Mouse (Mus musculus) hindbrain, embryonic 14.5 days (tissue): ENCODE results near the gene Irf2bp2. TPM values are rescaled to one million over a fixed set of nuclear protein-coding genes. Genes with fewer than 3 reads are reported as not detected.

ENCODE experiments used
- ATAC-seq: fragments of 200-750 bp; cut with Nextera tagmentation; 2 replicates; pipeline ENCODE4 v1.8.0; 2017; ENCODE audit warnings: moderate number of reproducible peaks, mild to moderate bottlenecking, moderate TSS enrichment, moderate library complexity; ENCODE audit not compliant: low FRiP score
- DNase-seq: peaks from one replicate; pipeline ENCODE4 v3.0.0-alpha.2; 2015; ENCODE audit warnings: low spot score
- H3K27ac ChIP-seq: fragments of 300-500 bp; sonication (generic); 2 replicates; pipeline ENCODE4 v1.5.1; 2014; ENCODE audit warnings: mild to moderate bottlenecking, moderate library complexity
- H3K27me3 ChIP-seq: fragments of 300-500 bp; sonication (generic); 2 replicates; pipeline ENCODE4 v1.6.1; 2014; ENCODE audit warnings: mild to moderate bottlenecking, low read length, mixed read lengths; ENCODE audit not compliant: control insufficient read depth, insufficient read depth
- H3K36me3 ChIP-seq: fragments of 300-500 bp; sonication (generic); replicated peaks from 2 replicates; pipeline ENCODE4 v1.6.1; 2014; ENCODE audit not compliant: control insufficient read depth, insufficient read depth
- H3K4me1 ChIP-seq: fragments of 300-500 bp; sonication (generic); replicated peaks from 2 replicates; pipeline ENCODE4 v1.6.1; 2014; ENCODE audit warnings: antibody characterized with exemption, low read length, mixed read lengths; ENCODE audit not compliant: control insufficient read depth, insufficient read depth
- H3K4me2 ChIP-seq: fragments of 300-500 bp; sonication (generic); replicated peaks from 2 replicates; pipeline ENCODE4 v1.6.1; 2014; ENCODE audit warnings: mild to moderate bottlenecking, moderate library complexity
- H3K4me3 ChIP-seq: fragments of 300-500 bp; sonication (generic); replicated peaks from 2 replicates; pipeline ENCODE4 v1.5.1; 2014; ENCODE audit warnings: mild to moderate bottlenecking, low read length
- H3K9ac ChIP-seq: fragments of 300-500 bp; sonication (generic); 2 replicates; pipeline ENCODE4 v1.6.1; 2014
- H3K9me3 ChIP-seq: fragments of 300-500 bp; sonication (generic); 2 replicates; pipeline ENCODE4 v1.6.1; 2016; ENCODE audit warnings: low read length; ENCODE audit not compliant: control insufficient read depth
- WGBS: fragments of 180-500 bp; shearing (Covaris S2); extraction: QIAGEN DNeasy Blood & Tissue Kit; methylation state at CpG from one replicate; pipeline ENCODE4 v1.1.7; 2014; 5-methylcytosine and 5-hydroxymethylcytosine counted together
- polyA plus RNA-seq: library from polyadenylated mRNA; unstranded; fragments of >200 nt; fragmentation: Nextera tagmentation; extraction: Ambion mirVana; gene quantifications from 2 replicates; pipeline ENCODE4 v1.2.1, GENCODE M21; 2014

Irf2bp2 gene
- polyA plus RNA-seq, 1 experiment from 2014 or later = 7.4 TPM

DNA sequence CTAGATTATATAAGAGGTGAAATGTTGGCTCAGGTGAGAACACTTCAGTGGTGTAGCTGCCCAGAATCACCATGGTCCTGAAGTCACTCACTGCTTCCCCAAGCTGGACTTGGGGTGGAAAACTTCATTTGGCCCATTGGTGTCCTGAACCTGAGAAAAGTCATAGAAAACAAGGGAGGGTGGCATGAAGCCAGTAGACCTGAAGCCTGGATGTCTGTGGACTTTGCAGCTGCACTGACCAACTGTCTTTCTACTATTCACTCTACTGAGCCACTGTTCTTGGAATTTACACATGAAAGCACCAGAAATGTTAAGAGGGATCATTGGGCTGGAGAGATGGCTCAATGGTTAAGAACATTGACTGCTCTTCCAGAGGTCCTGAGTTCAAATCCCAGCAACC, 17.7 kb downstream of the Irf2bp2 start:
- Histone ChIP-seq H3K4me3 (no peak overlapping the region), H3K27me3 (no peaks in the 10 kb centered on the region), H3K4me1 (no peaks in the 10 kb centered on the region), H3K36me3 (no peaks in the 10 kb centered on the region), H3K9ac (no peak overlapping the region), H3K4me2 (no peak overlapping the region), H3K27ac (no peak overlapping the region), H3K9me3 (no peaks in the 10 kb centered on the region)
- DNase-seq (no peak), ATAC-seq (no peak)

DNA sequence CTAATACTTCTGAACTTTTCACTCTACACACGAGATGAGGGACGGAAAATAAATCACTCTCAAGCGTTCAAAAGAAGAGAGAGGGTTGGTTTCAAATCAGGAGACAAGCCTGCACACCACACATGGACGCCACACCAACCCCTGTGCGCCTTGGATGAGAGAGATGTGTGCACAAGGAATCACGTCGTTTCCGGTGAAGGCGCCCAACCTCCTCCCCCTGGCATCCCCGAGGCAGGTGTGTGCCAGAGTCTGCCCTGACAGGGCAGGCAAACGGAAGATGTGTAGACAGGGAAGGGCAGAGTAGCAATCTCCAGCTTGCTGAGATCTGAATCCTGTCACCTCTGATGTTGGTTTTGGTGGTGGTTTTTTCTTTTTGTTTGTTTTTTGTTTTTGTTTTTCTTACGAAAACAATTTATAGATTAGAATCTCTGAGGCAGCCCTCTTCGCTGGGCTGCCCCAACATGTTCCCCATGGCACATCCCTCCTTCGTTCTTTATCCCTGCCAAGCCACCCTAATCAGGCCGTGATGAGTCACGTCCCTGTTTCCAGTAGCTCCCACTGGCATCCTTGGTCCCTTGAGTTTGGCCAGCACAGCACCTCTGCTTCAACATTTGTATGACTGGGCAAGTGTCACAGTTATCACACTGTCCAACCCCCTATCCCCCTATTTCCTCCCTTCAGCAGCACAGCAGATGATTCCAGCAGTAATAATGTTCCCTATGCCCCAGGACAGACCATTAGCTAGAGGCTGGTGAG, 18.7 kb downstream of the Irf2bp2 start:
- Histone ChIP-seq H3K27me3 (no peaks in the 10 kb centered on the region), H3K9ac (no peak overlapping the region), H3K4me1 (peaks cover 7% of the 10 kb centered on the region), H3K4me2 (no peak overlapping the region), H3K9me3 (no peaks in the 10 kb centered on the region), H3K27ac (no peak overlapping the region), H3K4me3 (no peak overlapping the region), H3K36me3 (no peaks in the 10 kb centered on the region)
- no peak for ATAC-seq
- WGBS = 88% methylated on average over 16 of the region's 16 CpGs
- DNase-seq = no peak

DNA sequence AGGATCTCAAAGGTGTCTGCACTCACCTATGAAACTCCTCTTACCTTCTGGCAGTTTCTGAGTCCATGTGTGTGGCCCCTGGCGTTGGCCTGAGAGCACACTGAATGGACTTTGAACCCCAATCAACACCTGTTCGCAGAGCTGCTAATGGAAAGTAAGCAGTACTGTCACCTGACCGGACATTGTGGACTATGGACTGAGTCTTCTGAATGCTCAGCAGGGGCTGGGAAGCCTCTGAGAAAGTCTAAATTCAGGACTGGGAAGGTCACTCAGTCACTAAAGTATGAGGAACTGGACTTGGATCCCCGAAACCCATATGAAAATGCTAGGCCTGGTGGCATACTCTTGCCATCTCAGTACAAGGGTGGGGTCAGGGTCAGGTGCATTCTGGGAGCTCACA, 19.9 kb downstream of the Irf2bp2 start:
- no peak for ATAC-seq
- DNase-seq = no peak
- peaks cover 13% of the 10 kb centered on the region for H3K4me1 ChIP-seq
- H3K27ac ChIP-seq = no peak overlapping the region
- H3K9me3 ChIP-seq = no peaks in the 10 kb centered on the region
- no peak overlapping the region for H3K4me3 ChIP-seq
- no peak overlapping the region for H3K9ac ChIP-seq
- no peak overlapping the region for H3K4me2 ChIP-seq
- H3K27me3 ChIP-seq = no peaks in the 10 kb centered on the region
- no peaks in the 10 kb centered on the region for H3K36me3 ChIP-seq
- 95% methylated on average over 4 of the region's 4 CpGs for whole genome bisulfite sequencing

DNA sequence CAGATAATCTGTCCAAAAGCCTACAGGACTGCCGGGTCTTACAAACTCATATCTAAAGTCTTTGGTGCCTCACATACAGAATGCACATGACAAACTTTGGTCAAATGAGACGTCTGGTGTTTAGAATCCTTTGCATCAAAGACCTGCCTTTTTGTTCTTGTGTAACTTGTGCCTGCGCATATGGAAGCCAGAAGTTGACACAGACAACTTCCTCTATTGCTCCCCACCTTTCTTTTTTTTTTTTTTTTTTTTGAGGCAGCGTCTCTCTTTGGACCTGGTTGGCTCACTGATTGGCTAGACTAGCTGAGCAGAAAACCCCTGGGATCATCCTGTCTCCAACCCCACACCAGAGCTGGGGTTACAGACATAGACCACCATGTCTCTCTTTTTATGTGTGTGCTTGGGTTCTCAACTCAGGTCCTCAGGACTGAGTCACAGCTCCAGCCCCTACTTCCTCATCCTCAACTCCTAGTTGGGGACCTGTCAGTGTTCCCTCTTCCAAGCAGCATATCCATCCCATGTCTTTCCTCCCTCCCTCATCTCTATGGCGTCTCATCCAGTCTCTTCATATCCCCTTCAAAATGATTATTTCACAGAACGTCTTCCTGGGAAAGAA, 20.6 kb downstream of the Irf2bp2 start:
- no peak overlapping the region for H3K4me3 ChIP-seq
- H3K4me1 ChIP-seq = peaks cover 13% of the 10 kb centered on the region
- no peaks in the 10 kb centered on the region for H3K36me3 ChIP-seq
- no peak for ATAC-seq
- no peak for DNase-seq
- H3K9ac ChIP-seq = no peak overlapping the region
- no peaks in the 10 kb centered on the region for H3K9me3 ChIP-seq
- no peaks in the 10 kb centered on the region for H3K27me3 ChIP-seq
- no peak overlapping the region for H3K4me2 ChIP-seq
- H3K27ac ChIP-seq = no peak overlapping the region
- WGBS = 94% methylated on average over 6 of the region's 6 CpGs

DNA sequence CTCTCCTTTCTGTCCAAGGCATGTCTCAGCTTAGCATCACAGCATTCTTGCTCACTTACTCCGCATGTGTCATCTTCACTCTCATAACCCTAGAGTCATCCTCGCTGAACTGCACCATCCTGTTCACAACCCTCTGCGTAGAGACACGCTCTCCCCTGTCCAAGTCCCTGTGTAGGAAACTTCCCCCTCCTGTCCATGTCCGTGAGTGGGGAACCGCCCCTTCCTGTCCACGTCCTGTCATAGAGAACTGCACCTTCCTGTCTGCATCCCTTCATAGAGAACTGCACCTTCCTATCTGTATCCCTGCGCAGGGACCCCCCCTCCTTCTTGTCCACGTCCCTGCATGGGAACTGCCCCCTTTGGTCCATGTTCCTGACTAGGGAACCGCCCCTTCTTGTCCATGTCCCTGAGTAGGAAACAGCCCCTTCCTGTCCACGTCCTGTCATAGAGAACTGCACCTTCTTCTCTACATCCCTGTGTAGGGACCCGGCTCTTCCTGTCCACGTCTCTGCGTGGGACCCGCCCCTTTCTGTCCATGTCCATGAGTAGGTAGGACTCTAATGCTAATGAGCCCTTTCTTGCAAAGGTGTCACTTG, 22.6 kb downstream of the Irf2bp2 start:
- DNase-seq (no peak), ATAC-seq (no peak)
- no peak overlapping the region for H3K4me2 ChIP-seq
- H3K4me3 ChIP-seq = no peak overlapping the region
- H3K9ac ChIP-seq = no peak overlapping the region
- H3K9me3 ChIP-seq = no peaks in the 10 kb centered on the region
- WGBS = 89% methylated on average over 15 of the region's 15 CpGs
- H3K4me1 ChIP-seq = peaks cover 31% of the 10 kb centered on the region
- H3K27ac ChIP-seq = no peak overlapping the region
- H3K27me3 ChIP-seq = no peaks in the 10 kb centered on the region
- H3K36me3 ChIP-seq = no peaks in the 10 kb centered on the region

DNA sequence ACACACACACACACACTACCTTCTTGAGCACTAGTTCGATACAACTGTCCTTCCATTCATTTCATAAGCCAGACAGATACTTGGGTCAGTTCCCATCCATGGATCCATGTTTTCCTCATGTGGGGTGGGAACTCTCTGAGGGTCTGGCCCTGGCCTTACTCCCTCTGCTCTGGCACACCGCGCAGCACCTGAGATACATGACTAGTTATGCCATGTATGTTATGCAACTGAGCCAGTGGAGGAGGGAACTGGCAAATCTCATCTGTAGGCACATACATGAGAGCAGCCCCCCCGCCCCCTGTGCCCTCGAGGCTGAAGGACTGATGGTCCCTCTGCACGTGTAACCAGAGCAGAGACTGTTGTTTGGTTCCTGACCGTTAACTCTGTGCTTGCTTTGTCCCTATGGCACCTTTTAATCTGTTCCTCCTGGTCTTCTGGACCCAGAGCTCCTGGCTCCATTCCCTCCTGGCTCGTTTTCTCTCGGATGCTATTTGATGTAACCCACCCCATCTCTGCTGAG, 23.2 kb downstream of the Irf2bp2 start:
- ATAC-seq (no peak), DNase-seq (no peak)
- no peak overlapping the region for H3K9ac ChIP-seq
- no peak overlapping the region for H3K27ac ChIP-seq
- WGBS = 72% methylated on average over 9 of the region's 9 CpGs
- H3K4me3 ChIP-seq = no peak overlapping the region
- H3K9me3 ChIP-seq = no peaks in the 10 kb centered on the region
- H3K27me3 ChIP-seq = no peaks in the 10 kb centered on the region
- H3K4me2 ChIP-seq = no peak overlapping the region
- peaks cover 36% of the 10 kb centered on the region for H3K4me1 ChIP-seq
- no peaks in the 10 kb centered on the region for H3K36me3 ChIP-seq

DNA sequence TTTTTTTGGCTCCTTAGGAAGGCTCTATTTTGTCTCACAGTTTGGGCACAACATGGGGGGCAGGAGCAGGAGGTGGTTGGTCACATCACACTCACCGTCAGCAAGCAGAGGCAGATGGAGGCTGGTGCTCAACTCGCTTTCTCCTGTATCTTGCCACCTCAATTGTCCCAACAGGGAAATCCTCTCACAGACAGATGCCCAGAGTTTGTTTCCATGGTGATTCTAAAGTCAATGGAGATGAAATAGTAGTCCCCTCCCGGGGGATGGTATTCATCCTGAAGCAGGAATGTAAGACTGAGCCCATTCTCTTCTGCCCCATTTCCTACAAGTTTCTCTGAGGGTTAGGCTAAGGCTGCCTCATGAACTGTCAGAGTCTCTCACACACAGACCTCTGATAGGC, 23.7 kb downstream of the Irf2bp2 start:
- Histone ChIP-seq H3K4me2 (no peak overlapping the region), H3K27me3 (no peaks in the 10 kb centered on the region), H3K4me3 (no peak overlapping the region), H3K9ac (no peak overlapping the region), H3K27ac (no peak overlapping the region), H3K9me3 (no peaks in the 10 kb centered on the region), H3K4me1 (peaks cover 36% of the 10 kb centered on the region), H3K36me3 (no peaks in the 10 kb centered on the region)
- ATAC-seq = no peak
- no peak for DNase-seq
- 12% methylated on average over 3 of the region's 3 CpGs for WGBS

DNA sequence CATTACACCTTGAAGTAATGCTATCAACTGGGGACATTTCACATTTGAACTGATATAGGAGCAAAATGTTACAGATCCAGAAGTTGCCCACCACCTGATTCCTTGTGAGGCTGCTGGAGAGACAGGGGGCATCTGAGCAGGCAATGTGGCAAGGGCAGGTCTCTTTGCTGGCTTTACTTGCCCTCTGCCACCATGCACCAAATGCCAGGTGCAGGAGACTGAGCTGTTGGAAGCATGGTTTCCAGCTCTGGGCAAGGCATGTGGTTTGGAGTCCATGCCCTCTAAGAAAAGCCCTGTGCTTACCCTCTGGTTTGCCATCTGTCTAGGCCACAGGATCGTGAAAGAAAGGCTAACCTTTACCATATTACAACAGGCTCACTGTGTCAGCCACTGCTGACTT, 24.1 kb downstream of the Irf2bp2 start:
- 53% methylated on average over 1 of the region's 1 CpGs for WGBS
- no peak overlapping the region for H3K9ac ChIP-seq
- DNase-seq (no peak), ATAC-seq (no peak)
- no peaks in the 10 kb centered on the region for H3K9me3 ChIP-seq
- no peak overlapping the region for H3K27ac ChIP-seq
- no peak overlapping the region for H3K4me3 ChIP-seq
- H3K4me1 ChIP-seq = peaks cover 36% of the 10 kb centered on the region
- no peak overlapping the region for H3K4me2 ChIP-seq
- H3K27me3 ChIP-seq = no peaks in the 10 kb centered on the region
- H3K36me3 ChIP-seq = no peaks in the 10 kb centered on the region

DNA sequence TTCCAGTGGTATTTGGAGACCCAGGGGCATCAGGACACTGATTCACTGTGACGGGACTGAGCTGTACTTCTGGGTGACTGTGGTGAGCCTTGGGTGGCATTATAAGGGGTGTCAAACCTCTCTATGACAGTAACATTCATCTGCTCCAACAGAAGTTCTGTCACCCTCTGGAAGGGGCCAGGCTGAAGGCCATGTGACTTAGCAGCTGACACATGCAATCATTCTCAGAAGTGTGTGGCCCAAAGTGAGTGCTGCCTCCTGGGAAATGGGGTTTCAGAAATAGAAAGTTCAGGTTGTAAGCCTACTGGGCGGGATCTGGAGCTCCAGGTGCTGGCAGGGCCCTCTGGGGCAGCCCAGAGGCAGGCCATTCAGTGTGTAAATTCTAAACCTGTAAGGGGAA, 26.1 kb downstream of the Irf2bp2 start:
- Histone ChIP-seq H3K4me3 (no peak overlapping the region), H3K9ac (no peak overlapping the region), H3K9me3 (no peaks in the 10 kb centered on the region), H3K27ac (no peak overlapping the region; the same call in 1 of the 2 replicates), H3K36me3 (no peaks in the 10 kb centered on the region), H3K27me3 (no peaks in the 10 kb centered on the region), H3K4me1 (peaks cover 36% of the 10 kb centered on the region), H3K4me2 (no peak overlapping the region)
- 52% methylated on average over 2 of the region's 2 CpGs for WGBS
- DNase-seq (no peak), ATAC-seq (no peak)
